Mouse (Mus musculus) lung, adult 2 months (tissue): ENCODE data around the gene Crybg2. TPM values are rescaled to one million over a fixed set of nuclear protein-coding genes. Genes with fewer than 3 reads are reported as not detected.

Experiments used
- DNase-seq: peaks from one replicate; pipeline ENCODE4 v3.0.0; 2022
- H3K4me1 ChIP-seq: fragments of 200-500 bp; 2 replicates; pipeline ENCODE4 v1.6.1; 2011; ENCODE audit warnings: low read length; ENCODE audit not compliant: control insufficient read depth, insufficient read depth
- H3K4me3 ChIP-seq: fragments of 200-500 bp; replicated peaks from 2 replicates; pipeline ENCODE3; 2011; ENCODE audit warnings: low read depth, mild to moderate bottlenecking, control low read depth, low read length; ENCODE audit errors: extremely low read depth
- CTCF ChIP-seq: fragments of 200-500 bp; IDR thresholded peaks from 2 replicates; pipeline ENCODE4 v1.5.1; 2011; ENCODE audit warnings: mild to moderate bottlenecking, low read length, control low read depth; ENCODE audit not compliant: insufficient read depth
- POLR2A ChIP-seq: fragments of 200-500 bp; IDR thresholded peaks from 2 replicates; pipeline ENCODE4 v1.6.1; 2011; ENCODE audit warnings: low read depth, mild to moderate bottlenecking, control low read depth, low read length, borderline replicate concordance; ENCODE audit errors: extremely low read depth
- WGBS: fragments of 180-500 bp; shearing (Covaris S2); methylation state at CpG from one replicate; pipeline ENCODE4 v1.1.7; 2018; 5-methylcytosine and 5-hydroxymethylcytosine counted together
- polyA plus RNA-seq: library from polyadenylated mRNA; depleted of rRNA; stranded (reverse); fragments of >200 nt; gene quantifications from 2 replicates; pipeline ENCODE4 v1.2.3, GENCODE M21; 2012; rRNA removed

Gene Crybg2
- polyA plus RNA-seq, 1 experiment, result 14.7 TPM

GRCm38 (mm10) chr4:134132117-134132516, 71.5 kb downstream of the Crybg2 start:
- no peak for TF ChIP-seq POLR2A
- H3K4me3 ChIP-seq, result no peak overlapping the region
- whole genome bisulfite sequencing, result 66% methylated on average over 3 of the region's 3 CpGs
- peaks cover 7% of the 10 kb centered on the region for H3K4me1 ChIP-seq
- no peak for DNase-seq

GRCm38 (mm10) chr4:134132519-134133095, 72.0 kb downstream of the Crybg2 start:
- Histone ChIP-seq H3K4me1 (peaks cover 4% of the 10 kb centered on the region), H3K4me3 (no peak overlapping the region)
- DNase-seq, result no peak
- no peak for TF ChIP-seq POLR2A
- no peak for TF ChIP-seq CTCF
- WGBS, result 66% methylated on average over 8 of the region's 8 CpGs

- no peaks in the 10 kb centered on the region for H3K4me1 ChIP-seq
- DNase-seq, result no peak
- TF ChIP-seq CTCF (no peak), POLR2A (no peak)
- WGBS, result 46% methylated on average over 3 of the region's 3 CpGs
- H3K4me3 ChIP-seq, result no peak overlapping the region
These were observed 75.8 kb downstream of the Crybg2 start for GRCm38 (mm10) chr4:134136280-134136926.

- DNase-seq, result no peak
- Histone ChIP-seq H3K4me3 (no peak overlapping the region), H3K4me1 (no peaks in the 10 kb centered on the region)
- TF ChIP-seq POLR2A, result no peak
- TF ChIP-seq CTCF, result no peak
- 88% methylated on average over 2 of the region's 2 CpGs for WGBS
These were observed 78.2 kb downstream of the Crybg2 start for GRCm38 (mm10) chr4:134138857-134139256.

Other genes starting within 250 kb of the Crybg2 start
- gene Rps6ka1, start 173.0 kb upstream of the Crybg2 start, polyA plus RNA-seq, result 57.2 and 65.6 TPM in 2 replicates
- gene Hmgn2, start 92.2 kb upstream of the Crybg2 start, polyA plus RNA-seq, result 14.6 and 28.9 TPM in 2 replicates
- gene Dhdds, start 59.9 kb upstream of the Crybg2 start, polyA plus RNA-seq, result 21.6 and 28.4 TPM in 2 replicates
- 0.06 TPM in 1 of 2 replicates, not detected in the other for gene Lin28a, start 42.0 kb upstream of the Crybg2 start, polyA plus RNA-seq
- gene Zfp683, start 7.0 kb upstream of the Crybg2 start, polyA plus RNA-seq, result 0.27 and 0.58 TPM in 2 replicates
- gene Cd52, start 34.3 kb downstream of the Crybg2 start, polyA plus RNA-seq, result 52.8 and 76.5 TPM in 2 replicates
- gene Ubxn11, start 41.8 kb downstream of the Crybg2 start, polyA plus RNA-seq, result 28.8 and 30.0 TPM in 2 replicates
- 654 and 703 TPM in 2 replicates for gene Sh3bgrl3, start 68.0 kb downstream of the Crybg2 start, polyA plus RNA-seq
- 17.1 and 30.2 TPM in 2 replicates for gene Cep85, start 126.3 kb downstream of the Crybg2 start, polyA plus RNA-seq
- gene Gm7534, start 142.2 kb downstream of the Crybg2 start, polyA plus RNA-seq, result not detected in 2 replicates
- gene Catsper4, start 166.6 kb downstream of the Crybg2 start, polyA plus RNA-seq, result 0.20 and 0.31 TPM in 2 replicates
- gene Cnksr1, start 177.6 kb downstream of the Crybg2 start, polyA plus RNA-seq, result 13.8 and 15.8 TPM in 2 replicates
- gene E130218I03Rik, start 182.8 kb downstream of the Crybg2 start, polyA plus RNA-seq, result not detected in 2 replicates
- 7.2 and 7.5 TPM in 2 replicates for gene Zfp593, start 184.8 kb downstream of the Crybg2 start, polyA plus RNA-seq
- not detected in 2 replicates for gene Gm30191, start 186.1 kb downstream of the Crybg2 start, polyA plus RNA-seq
- gene Grrp1, start 193.3 kb downstream of the Crybg2 start, polyA plus RNA-seq, result 37.9 and 61.1 TPM in 2 replicates
- 2.3 and 4.3 TPM in 2 replicates for gene Pdik1l, start 227.1 kb downstream of the Crybg2 start, polyA plus RNA-seq